Mouse (Mus musculus) myocyte (in vitro differentiated cells): ENCODE results near the gene Ulk4. TPM values are rescaled to one million over a fixed set of nuclear protein-coding genes. Genes with fewer than 3 reads are reported as not detected.

ENCODE experiments used
- H3K27me3 ChIP-seq: one replicate; pipeline ENCODE4 v1.6.1; 2011; ENCODE audit not compliant: control insufficient read depth, insufficient read depth, insufficient read length
- H3K36me3 ChIP-seq: one replicate; pipeline ENCODE4 v1.6.1; 2011; ENCODE audit not compliant: control insufficient read depth, insufficient read depth
- H3K4me2 ChIP-seq: one replicate; pipeline ENCODE4 v1.6.1; 2011; ENCODE audit warnings: low read depth, control low read depth
- H3K4me3 ChIP-seq: one replicate; pipeline ENCODE4 v1.5.1; 2011; ENCODE audit warnings: mild to moderate bottlenecking, control low read depth, moderate library complexity
- H3K79me2 ChIP-seq: one replicate; pipeline ENCODE4 v1.6.1; 2011; ENCODE audit not compliant: control insufficient read depth, insufficient read depth
- H3ac ChIP-seq: one replicate; pipeline ENCODE4 v1.6.1; 2011; ENCODE audit not compliant: control insufficient read depth, insufficient read length
- CEBPB ChIP-seq: IDR thresholded peaks from 2 replicates; pipeline ENCODE4 v1.6.1; 2011; ENCODE audit warnings: mild to moderate bottlenecking, moderate library complexity; ENCODE audit not compliant: poor library complexity, insufficient read depth, severe bottlenecking
- E2F4 ChIP-seq: IDR thresholded peaks from one replicate; pipeline ENCODE4 v1.6.1; 2011; ENCODE audit warnings: mild to moderate bottlenecking, control low read depth, moderate library complexity; ENCODE audit not compliant: insufficient read depth
- MAX ChIP-seq: IDR thresholded peaks from one replicate; pipeline ENCODE4 v1.6.1; 2011; ENCODE audit warnings: low read depth, mild to moderate bottlenecking, control low read depth
- MYOD1 ChIP-seq, 3 experiments: IDR thresholded peaks; one replicate each; pipeline ENCODE4 v1.6.1; 2011; ENCODE audit warnings: control low read depth in 2 of 3, low read depth in 2 of 3, mild to moderate bottlenecking in 2 of 3, moderate library complexity in 1 of 3; ENCODE audit not compliant: insufficient read length in 2 of 3, control insufficient read depth in 1 of 3
- MYOG ChIP-seq, 3 experiments: IDR thresholded peaks; one replicate each; pipeline ENCODE4 v1.6.1; 2011; ENCODE audit warnings: control low read depth in 2 of 3, low read depth in 2 of 3, mild to moderate bottlenecking in 2 of 3; ENCODE audit not compliant: insufficient read length in 2 of 3, control insufficient read depth in 1 of 3, insufficient read depth in 1 of 3
- POLR2A ChIP-seq: IDR thresholded peaks from one replicate; pipeline ENCODE4 v1.6.1; 2011; ENCODE audit warnings: low read depth, mild to moderate bottlenecking, control low read depth, moderate library complexity; ENCODE audit not compliant: insufficient read length
- POLR2AphosphoS2 ChIP-seq: IDR thresholded peaks from one replicate; pipeline ENCODE4 v1.6.1; 2011; ENCODE audit warnings: low read depth, control low read depth; ENCODE audit not compliant: insufficient read length
- REST ChIP-seq: IDR thresholded peaks from one replicate; pipeline ENCODE4 v1.6.1; 2011; ENCODE audit warnings: mild to moderate bottlenecking, control low read depth, moderate library complexity; ENCODE audit not compliant: insufficient read depth, insufficient read length
- SRF ChIP-seq: IDR thresholded peaks from one replicate; pipeline ENCODE4 v1.6.1; 2011; ENCODE audit warnings: low read depth; ENCODE audit not compliant: control insufficient read depth, insufficient read length
- TCF12 ChIP-seq: IDR thresholded peaks from one replicate; pipeline ENCODE4 v1.6.1; 2011; ENCODE audit warnings: mild to moderate bottlenecking, control low read depth; ENCODE audit not compliant: poor library complexity, insufficient read depth, severe bottlenecking
- TCF3 ChIP-seq: IDR thresholded peaks from one replicate; pipeline ENCODE4 v1.6.1; 2011; ENCODE audit warnings: low read depth, control low read depth; ENCODE audit not compliant: insufficient read length
- USF1 ChIP-seq: IDR thresholded peaks from one replicate; pipeline ENCODE4 v1.6.1; 2011; ENCODE audit warnings: low read depth, mild to moderate bottlenecking, control low read depth, moderate library complexity
- polyA plus RNA-seq: library from polyadenylated mRNA; unstranded; fragments of >200 nt; fragmentation: generic; extraction: Trizol; gene quantifications from one replicate; pipeline ENCODE4 v1.2.1, GENCODE M21; 2012; ENCODE audit warnings: missing spikeins

Ulk4 gene
- polyA plus RNA-seq, 1 experiment: 0.85 TPM

- no peak overlapping the region for H3K4me2 ChIP-seq
- no peak overlapping the region for H3ac ChIP-seq
- H3K4me3 ChIP-seq: no peak overlapping the region
- H3K27me3 ChIP-seq: no peaks in the 10 kb centered on the region
- H3K36me3 ChIP-seq: peaks cover 59% of the 10 kb centered on the region
- TF ChIP-seq MYOG (IDR thresholded peaks at IDR 0.05; ENCODE audit: control insufficient read depth in 1 of 3, insufficient read depth in 1 of 3, insufficient read length in 2 of 3, low read depth in 2 of 3): no peak
- TF ChIP-seq TCF12: no peak
- TF ChIP-seq POLR2A: no peak
- TF ChIP-seq USF1: no peak
- TF ChIP-seq REST: no peak
- no peak for TF ChIP-seq MYOD1 (IDR thresholded peaks at IDR 0.05; ENCODE audit: control insufficient read depth in 1 of 3, insufficient read length in 2 of 3, low read depth in 2 of 3)
- no peak for TF ChIP-seq SRF
- TF ChIP-seq POLR2AphosphoS2: no peak
- TF ChIP-seq TCF3: no peak
- no peak for TF ChIP-seq E2F4
- no peak for TF ChIP-seq MAX
- no peak for TF ChIP-seq CEBPB
- peaks cover 38% of the 10 kb centered on the region for H3K79me2 ChIP-seq
Measured at GRCm38 (mm10) chr9:120961466-120961865, 315.5 kb downstream of the Ulk4 start.

DNA sequence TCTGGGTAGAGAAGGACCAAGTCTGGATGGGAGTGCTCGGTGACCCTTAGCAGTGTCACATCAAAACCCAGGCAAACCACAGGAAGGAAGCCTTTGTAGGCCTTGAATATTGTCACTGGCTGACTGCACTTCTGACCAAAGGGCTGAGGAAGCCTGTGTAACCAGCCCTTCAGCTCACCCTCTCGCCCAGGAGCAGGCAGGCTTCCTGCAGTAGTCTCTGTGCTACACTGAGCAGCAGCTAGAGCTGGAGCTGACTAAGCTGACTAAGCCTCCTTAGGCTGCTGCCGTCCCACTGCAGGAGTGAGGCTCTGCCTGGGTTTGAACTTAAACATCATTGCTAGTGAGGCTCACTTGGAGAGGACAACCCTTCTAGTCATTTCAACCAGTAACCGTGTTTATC, 316.4 kb downstream of the Ulk4 start:
- Histone ChIP-seq H3ac (no peak overlapping the region), H3K4me3 (no peak overlapping the region), H3K27me3 (no peaks in the 10 kb centered on the region), H3K4me2 (no peak overlapping the region), H3K36me3 (peaks cover 63% of the 10 kb centered on the region), H3K79me2 (peaks cover 38% of the 10 kb centered on the region)
- TF ChIP-seq REST: no peak
- no peak for TF ChIP-seq SRF
- TF ChIP-seq POLR2AphosphoS2: no peak
- no peak for TF ChIP-seq USF1
- no peak for TF ChIP-seq MYOG (IDR thresholded peaks at IDR 0.05; ENCODE audit: control insufficient read depth in 1 of 3, insufficient read depth in 1 of 3, insufficient read length in 2 of 3, low read depth in 2 of 3)
- no peak for TF ChIP-seq CEBPB
- TF ChIP-seq E2F4: no peak
- no peak for TF ChIP-seq MAX

DNA sequence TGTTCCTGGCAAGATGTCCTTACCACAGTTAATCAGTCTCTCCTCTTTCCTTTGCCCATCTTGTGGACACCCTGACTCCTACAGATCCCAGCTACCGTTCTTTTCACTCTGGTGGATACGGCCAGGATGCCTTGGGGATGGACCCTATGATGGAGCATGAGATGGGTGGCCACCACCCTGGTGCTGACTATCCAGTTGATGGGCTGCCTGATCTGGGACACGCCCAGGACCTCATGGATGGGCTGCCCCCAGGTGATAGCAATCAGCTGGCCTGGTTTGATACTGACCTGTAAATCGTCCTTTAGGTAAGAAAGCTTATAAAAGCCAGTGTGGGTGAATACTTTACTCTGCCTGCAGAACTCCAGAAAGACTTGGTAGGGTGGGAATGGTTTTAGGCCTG, 317.8 kb downstream of the Ulk4 start:
- TF ChIP-seq REST (no peak), POLR2AphosphoS2 (no peak), MYOG (IDR thresholded peaks at IDR 0.05; ENCODE audit: control insufficient read depth in 1 of 3, insufficient read depth in 1 of 3, insufficient read length in 2 of 3, low read depth in 2 of 3) (no peak), USF1 (no peak), TCF3 (no peak), E2F4 (no peak), POLR2A (no peak), MYOD1 (IDR thresholded peaks at IDR 0.05; ENCODE audit: control insufficient read depth in 1 of 3, insufficient read length in 2 of 3, low read depth in 2 of 3) (no peak), TCF12 (no peak), SRF (no peak), MAX (no peak), CEBPB (no peak)

DNA sequence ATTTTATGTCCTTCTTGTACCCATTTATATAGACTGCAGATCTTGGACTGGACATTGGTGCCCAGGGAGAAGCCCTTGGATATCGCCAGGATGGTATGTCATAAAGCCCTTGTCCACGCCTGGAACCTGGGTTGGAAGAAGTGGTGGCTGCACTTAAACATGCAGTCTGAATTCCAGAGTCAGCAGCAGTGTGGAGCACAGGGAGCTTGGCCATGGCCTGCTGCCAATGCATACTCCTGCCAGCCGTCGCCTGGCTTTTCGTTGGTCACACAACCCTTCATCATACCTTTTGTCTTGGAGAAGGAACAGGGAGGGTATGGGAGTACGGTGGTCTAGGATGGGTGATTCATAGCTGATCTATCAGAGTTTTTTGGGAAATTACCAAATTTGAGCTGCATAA, 318.4 kb downstream of the Ulk4 start:
- Histone ChIP-seq H3K4me3 (no peak overlapping the region), H3K4me2 (no peak overlapping the region), H3K36me3 (peaks cover 72% of the 10 kb centered on the region), H3K27me3 (no peaks in the 10 kb centered on the region), H3ac (no peak overlapping the region), H3K79me2 (peaks cover 43% of the 10 kb centered on the region)
- TF ChIP-seq POLR2AphosphoS2: no peak
- TF ChIP-seq MYOG (IDR thresholded peaks at IDR 0.05; ENCODE audit: control insufficient read depth in 1 of 3, insufficient read depth in 1 of 3, insufficient read length in 2 of 3, low read depth in 2 of 3): no peak
- TF ChIP-seq CEBPB: no peak
- no peak for TF ChIP-seq TCF3
- TF ChIP-seq POLR2A: no peak
- no peak for TF ChIP-seq TCF12
- TF ChIP-seq REST: no peak
- TF ChIP-seq MAX: no peak
- TF ChIP-seq MYOD1 (IDR thresholded peaks at IDR 0.05; ENCODE audit: control insufficient read depth in 1 of 3, insufficient read length in 2 of 3, low read depth in 2 of 3): no peak

More for the DNA sequence above, 317.8 kb downstream of the Ulk4 start:
- no peaks in the 10 kb centered on the region for H3K27me3 ChIP-seq
- H3K4me3 ChIP-seq: no peak overlapping the region
- H3K36me3 ChIP-seq: peaks cover 68% of the 10 kb centered on the region
- H3K4me2 ChIP-seq: no peak overlapping the region
- H3K79me2 ChIP-seq: peaks cover 38% of the 10 kb centered on the region
- no peak overlapping the region for H3ac ChIP-seq

DNA sequence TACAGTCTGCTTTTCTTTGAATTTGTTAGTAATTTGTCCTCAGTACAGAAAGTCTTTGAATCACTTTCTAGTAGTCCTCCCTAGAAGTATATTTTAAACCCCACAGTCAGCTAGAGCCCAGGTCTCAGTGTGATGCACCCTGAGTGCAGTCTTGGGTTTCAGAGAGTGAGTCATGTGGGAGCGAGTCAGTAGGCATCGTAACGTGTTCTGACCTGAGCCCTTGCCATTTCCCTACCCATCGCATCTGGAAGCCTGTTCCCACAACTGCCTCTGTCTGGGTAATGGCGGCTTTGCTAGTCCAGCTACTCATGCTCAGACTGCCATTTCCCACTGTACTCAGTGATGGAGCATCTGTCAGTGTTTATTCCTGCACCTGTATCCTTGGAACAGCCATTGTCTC, 318.9 kb downstream of the Ulk4 start:
- no peak overlapping the region for H3K4me2 ChIP-seq
- no peaks in the 10 kb centered on the region for H3K27me3 ChIP-seq
- H3K36me3 ChIP-seq: peaks cover 77% of the 10 kb centered on the region
- no peak overlapping the region for H3K4me3 ChIP-seq
- H3ac ChIP-seq: no peak overlapping the region
- H3K79me2 ChIP-seq: peaks cover 44% of the 10 kb centered on the region
- TF ChIP-seq POLR2AphosphoS2 (no peak), MYOG (IDR thresholded peaks at IDR 0.05; ENCODE audit: control insufficient read depth in 1 of 3, insufficient read depth in 1 of 3, insufficient read length in 2 of 3, low read depth in 2 of 3) (no peak), TCF3 (no peak), SRF (no peak), MYOD1 (IDR thresholded peaks at IDR 0.05; ENCODE audit: control insufficient read depth in 1 of 3, insufficient read length in 2 of 3, low read depth in 2 of 3) (no peak), E2F4 (no peak)
